Mouse (Mus musculus) embryonic fibroblast, embryonic 13.5 days (primary cell): ENCODE results near the gene B3gnt8.

Experiments
- CTCF ChIP-seq: IDR thresholded peaks from 2 replicates; pipeline ENCODE4 v1.5.1; 2011; ENCODE audit warnings: mild to moderate bottlenecking, control low read depth, low read length, moderate library complexity, borderline replicate concordance; ENCODE audit not compliant: insufficient read depth
- POLR2A ChIP-seq: IDR thresholded peaks from 2 replicates; pipeline ENCODE4 v1.6.1; 2011; ENCODE audit warnings: low read depth, mild to moderate bottlenecking, control low read depth, low read length, moderate library complexity

DNA sequence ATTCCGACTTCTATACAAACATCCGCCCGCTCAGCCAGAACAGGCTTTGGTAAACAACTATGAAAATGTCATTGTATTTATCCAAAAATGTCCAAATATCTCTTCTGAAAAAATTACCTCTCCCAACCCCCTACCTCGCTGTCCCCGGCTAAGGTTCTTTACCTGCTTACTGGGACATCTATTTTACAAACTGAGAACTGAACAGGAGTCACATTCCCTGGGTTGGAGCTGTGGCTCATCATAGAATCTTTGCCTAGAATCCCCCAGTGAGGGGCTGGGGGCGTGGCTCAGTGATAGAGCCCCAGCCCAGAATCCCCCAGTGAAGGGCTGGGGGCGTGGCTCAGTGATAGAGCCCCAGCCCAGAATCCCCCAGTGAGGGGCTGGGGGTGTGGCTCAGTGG, 15.0 kb upstream of the B3gnt8 start:
- TF ChIP-seq CTCF (no peak), POLR2A (no peak)
